Mouse (Mus musculus) C2C12 (cell line): ENCODE measurements around the gene Olfr1337. TPM values are rescaled to one million over a fixed set of nuclear protein-coding genes. Genes with fewer than 3 reads are reported as not detected.
"Not testable (repeated sequence)": the region's sequence is repeated elsewhere in the genome, so short reads cannot be mapped to it uniquely, and the experiment has no call there.

Experiments
- H3K27me3 ChIP-seq: one replicate; pipeline ENCODE4 v1.6.1; 2011; ENCODE audit not compliant: control insufficient read depth, insufficient read depth, insufficient read length
- H3K36me3 ChIP-seq: one replicate; pipeline ENCODE4 v1.6.1; 2011; ENCODE audit not compliant: control insufficient read depth, insufficient read depth
- H3K4me3 ChIP-seq: one replicate; pipeline ENCODE4 v1.5.1; 2011; ENCODE audit warnings: mild to moderate bottlenecking, control low read depth; ENCODE audit not compliant: poor library complexity, insufficient read depth, severe bottlenecking
- H3K79me2 ChIP-seq: one replicate; pipeline ENCODE4 v1.6.1; 2011; ENCODE audit not compliant: control insufficient read depth, insufficient read depth
- H3K79me3 ChIP-seq: one replicate; pipeline ENCODE4 v1.6.1; 2011; ENCODE audit warnings: low read depth, control low read depth
- H3ac ChIP-seq: one replicate; pipeline ENCODE3; 2011; ENCODE audit warnings: low read depth; ENCODE audit not compliant: control insufficient read depth, insufficient read length
- CEBPB ChIP-seq: IDR thresholded peaks from one replicate; pipeline ENCODE4 v1.6.1; 2011; ENCODE audit warnings: low read depth, mild to moderate bottlenecking, control low read depth, moderate library complexity
- CTCF ChIP-seq: IDR thresholded peaks from one replicate; pipeline ENCODE4 v1.5.1; 2011; ENCODE audit not compliant: control insufficient read depth, insufficient read depth, insufficient read length
- FOSL1 ChIP-seq: IDR thresholded peaks from one replicate; pipeline ENCODE4 v1.8.0; 2011; ENCODE audit warnings: mild to moderate bottlenecking, low read length; ENCODE audit not compliant: poor library complexity, insufficient read depth, severe bottlenecking
- MAX ChIP-seq: IDR thresholded peaks from one replicate; pipeline ENCODE4 v1.6.1; 2011; ENCODE audit warnings: mild to moderate bottlenecking, control low read depth
- MYOD1 ChIP-seq: IDR thresholded peaks from one replicate; pipeline ENCODE4 v1.6.1; 2011; ENCODE audit warnings: low read depth; ENCODE audit not compliant: control insufficient read depth, insufficient read length
- MYOG ChIP-seq: IDR thresholded peaks from one replicate; pipeline ENCODE4 v1.6.1; 2011; ENCODE audit not compliant: control insufficient read depth, insufficient read length; ENCODE audit errors: extremely low read depth
- USF1 ChIP-seq: IDR thresholded peaks from one replicate; pipeline ENCODE4 v1.6.1; 2011; ENCODE audit warnings: low read depth, mild to moderate bottlenecking, control low read depth, moderate library complexity
- long read RNA-seq, 2 experiments: library from polyadenylated mRNA; unstranded; transcript quantifications; one replicate each; pipeline ENCODE4 v2.0.0; 2019 to 2020
- polyA plus RNA-seq: library from polyadenylated mRNA; unstranded; fragments of >200 nt; fragmentation: generic; extraction: Trizol; gene quantifications from one replicate; pipeline ENCODE4 v1.2.1, GENCODE M21; 2012; ENCODE audit warnings: missing spikeins

Gene Olfr1337
- polyA plus RNA-seq: not detected
- long read RNA-seq, experiment 1: 0 reads
- long read RNA-seq, experiment 2: 0 reads

DNA sequence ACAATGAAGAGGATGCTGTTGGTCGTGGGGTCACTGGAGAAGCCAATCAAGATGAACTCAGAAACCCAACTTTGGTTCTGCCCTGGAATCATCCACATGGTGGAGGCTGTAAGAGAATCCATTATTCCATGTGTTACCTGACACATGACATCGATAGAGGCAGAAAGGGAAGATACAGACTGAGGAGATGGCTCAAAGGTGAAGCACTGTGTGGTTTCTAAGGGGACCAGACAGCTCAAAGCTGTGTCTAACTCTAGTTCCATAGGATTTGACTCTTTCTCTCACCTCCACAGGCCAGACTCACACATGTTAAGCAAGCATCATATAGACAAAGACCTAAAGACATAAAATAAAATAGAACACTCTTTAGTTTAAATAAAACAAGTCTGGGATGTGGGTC lies at the start of gene Olfr1337:
Gene Olfr1337 (minus strand): TSS at position 101 of the 400 bp plus-strand sequence.
- H3K27me3 ChIP-seq: no peaks in the 10 kb centered on the region
- no peaks in the 10 kb centered on the region for H3K79me3 ChIP-seq
- no peaks in the 10 kb centered on the region for H3K79me2 ChIP-seq
- TF ChIP-seq USF1 (no peak), MAX (no peak), CTCF (no peak), FOSL1 (no peak), MYOG (no peak), CEBPB (no peak), MYOD1 (no peak)
- no peak within 1 kb of the TSS for H3ac ChIP-seq
- no peaks in the 10 kb centered on the region for H3K36me3 ChIP-seq
- H3K4me3 ChIP-seq: no peak within 1 kb of the TSS

DNA sequence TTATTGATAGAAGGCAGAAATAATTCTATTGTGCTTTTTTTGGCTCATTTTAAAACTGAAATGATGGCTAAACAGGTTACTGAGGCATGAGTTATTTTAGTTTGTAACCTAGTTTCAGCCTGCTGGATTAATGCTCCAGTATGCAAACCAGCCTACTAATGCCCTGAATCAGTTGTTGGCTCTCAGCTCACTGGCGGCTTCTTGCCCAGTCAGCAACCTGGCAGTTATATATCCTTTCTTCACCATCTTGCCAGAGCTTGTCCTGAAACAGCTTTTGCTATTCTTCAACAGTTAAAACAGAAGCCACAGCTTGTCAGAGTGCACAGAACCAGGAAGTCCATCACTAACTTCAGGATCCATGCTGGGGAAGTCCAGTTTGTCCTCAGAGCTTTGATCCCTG lies 36.5 kb upstream of the Olfr1337 start:
- TF ChIP-seq MAX: no peak
- TF ChIP-seq CEBPB: no peak
- TF ChIP-seq USF1: no peak
- no peak for TF ChIP-seq MYOD1
- no peak for TF ChIP-seq FOSL1
- no peak for TF ChIP-seq MYOG
- no peak for TF ChIP-seq CTCF
- no peak overlapping the region for H3K4me3 ChIP-seq
- no peak overlapping the region for H3ac ChIP-seq
- no peaks in the 10 kb centered on the region for H3K79me2 ChIP-seq
- no peaks in the 10 kb centered on the region for H3K27me3 ChIP-seq
- no peaks in the 10 kb centered on the region for H3K79me3 ChIP-seq
- H3K36me3 ChIP-seq: no peaks in the 10 kb centered on the region

DNA sequence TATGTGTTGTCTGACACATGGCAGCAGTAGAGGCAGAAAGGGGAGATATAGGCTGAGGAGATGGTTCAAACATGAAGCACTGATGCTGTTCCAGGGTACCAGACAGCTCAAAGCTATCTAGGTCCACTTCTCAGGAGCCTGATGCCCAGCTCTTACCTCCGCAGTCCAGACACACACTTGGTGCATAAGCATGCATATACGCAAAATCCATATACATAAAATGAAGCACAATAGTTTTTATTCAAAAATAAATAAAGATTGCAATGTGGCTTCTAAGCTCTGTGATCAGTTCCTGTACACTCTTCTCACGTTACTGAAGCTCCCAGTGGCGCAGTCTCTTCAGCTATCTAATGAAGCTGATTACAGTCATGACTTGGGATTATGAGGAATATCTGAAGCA lies 27.5 kb upstream of the Olfr1337 start, which contains the start of gene Olfr1335:
Gene Olfr1335 (minus strand): TSS at position 101 of the 400 bp plus-strand sequence.
- H3K79me3 ChIP-seq: no peaks in the 10 kb centered on the region
- no peak for TF ChIP-seq MAX
- no peak for TF ChIP-seq CTCF
- TF ChIP-seq USF1: no peak
- no peak for TF ChIP-seq MYOD1
- TF ChIP-seq MYOG: no peak
- no peak for TF ChIP-seq FOSL1
- TF ChIP-seq CEBPB: no peak
- H3K79me2 ChIP-seq: no peaks in the 10 kb centered on the region
- no peak within 1 kb of the TSS for H3ac ChIP-seq
- no peaks in the 10 kb centered on the region for H3K36me3 ChIP-seq
- H3K27me3 ChIP-seq: no peaks in the 10 kb centered on the region
- no peak within 1 kb of the TSS for H3K4me3 ChIP-seq

DNA sequence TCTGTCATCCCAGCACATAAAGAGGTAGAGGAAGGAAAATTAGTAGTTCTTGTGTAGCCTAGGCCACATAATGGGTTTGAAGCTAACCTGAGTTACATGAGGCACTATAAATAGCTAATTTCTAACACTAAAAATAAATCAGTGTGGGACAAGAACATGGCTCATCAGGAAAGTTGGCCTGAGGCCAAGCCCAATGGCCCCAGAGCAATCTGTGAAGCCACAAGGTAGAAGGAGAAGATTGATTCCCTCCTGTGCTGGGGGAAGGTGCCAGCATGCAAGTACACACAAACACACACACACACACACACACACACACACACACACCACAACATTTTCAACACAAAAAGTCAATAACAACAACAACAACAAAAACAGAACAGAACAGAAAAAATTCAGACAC lies 10.4 kb upstream of the Olfr1337 start:
- not testable (repeated sequence) for H3K36me3 ChIP-seq, H3K79me2 ChIP-seq, H3K27me3 ChIP-seq, H3K4me3 ChIP-seq, H3ac ChIP-seq, H3K79me3 ChIP-seq

DNA sequence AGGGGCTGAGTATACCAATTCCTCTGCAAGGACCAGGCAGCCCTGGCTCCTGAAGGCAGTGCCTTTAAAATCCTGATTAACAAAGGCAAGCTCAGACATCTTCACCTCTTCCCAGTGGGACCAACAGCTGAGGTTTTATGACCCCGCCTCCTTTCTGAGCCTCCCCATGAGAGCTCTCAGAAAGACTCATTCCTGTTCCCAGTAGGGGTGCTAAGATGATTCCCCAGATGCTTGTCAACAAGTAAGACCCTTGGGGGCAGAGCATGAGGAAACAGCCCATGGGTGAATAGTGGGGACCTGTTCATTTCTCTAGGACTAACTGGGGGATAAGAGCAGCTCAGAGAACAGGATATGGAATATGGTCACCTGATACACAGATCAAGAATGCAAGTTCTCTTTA lies 23.7 kb downstream of the Olfr1337 start, which contains the start of gene Olfr1338:
Gene Olfr1338 (minus strand): TSS at position 101 of the 400 bp plus-strand sequence.
- no peaks in the 10 kb centered on the region for H3K79me2 ChIP-seq
- no peak within 1 kb of the TSS for H3K4me3 ChIP-seq
- TF ChIP-seq CEBPB (no peak), FOSL1 (no peak), USF1 (no peak), MYOD1 (no peak), MAX (no peak), CTCF (no peak), MYOG (no peak)
- no peaks in the 10 kb centered on the region for H3K79me3 ChIP-seq
- H3K36me3 ChIP-seq: no peaks in the 10 kb centered on the region
- no peaks in the 10 kb centered on the region for H3K27me3 ChIP-seq
- no peak within 1 kb of the TSS for H3ac ChIP-seq

GRCm38 (mm10) chr4:118741881-118742280 lies 40.5 kb downstream of the Olfr1337 start:
- Histone ChIP-seq H3ac (no peak overlapping the region), H3K79me2 (no peaks in the 10 kb centered on the region), H3K4me3 (no peak overlapping the region), H3K27me3 (no peaks in the 10 kb centered on the region), H3K79me3 (no peaks in the 10 kb centered on the region), H3K36me3 (no peaks in the 10 kb centered on the region)
- TF ChIP-seq MAX: no peak
- TF ChIP-seq CTCF: no peak
- no peak for TF ChIP-seq FOSL1
- TF ChIP-seq USF1: no peak
- no peak for TF ChIP-seq MYOD1
- no peak for TF ChIP-seq CEBPB
- TF ChIP-seq MYOG: no peak
